Mouse (Mus musculus) lung, postnatal 10 days (tissue): ENCODE measurements at regions not wholly inside any gene's neighbourhood (a gene's known extent, or its start where the extent isn't known, plus 50 kb on each side); places are given as distances from the start of the nearest gene placed in this dataset.
A peak's percentile ranks its signal among the peaks of the same experiment; 100 is the strongest.

Experiments used
- DNase-seq: peaks from one replicate; pipeline ENCODE4 v3.0.0; 2021

DNA sequence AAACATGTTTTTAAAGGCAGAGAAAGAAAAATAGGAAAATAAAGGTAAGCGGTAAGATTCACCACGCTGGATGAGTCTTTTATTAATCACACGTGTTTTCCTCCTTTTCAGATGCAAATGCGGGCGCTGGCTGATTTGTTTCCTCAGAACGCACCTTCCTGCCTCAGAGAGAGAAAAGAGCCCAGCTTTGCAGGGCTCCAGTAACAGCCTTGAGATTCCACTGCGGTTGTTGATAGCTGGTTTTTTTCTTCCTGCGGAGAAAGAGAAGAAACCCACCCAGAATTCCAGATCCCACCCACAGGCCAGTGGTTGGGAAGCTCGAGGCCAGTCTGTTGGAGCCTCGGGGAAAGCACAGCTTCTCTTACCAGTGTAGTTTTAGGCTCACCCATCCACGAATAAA lies 68.6 kb upstream of the Spaca7 start:
- no peak for DNase-seq

DNA sequence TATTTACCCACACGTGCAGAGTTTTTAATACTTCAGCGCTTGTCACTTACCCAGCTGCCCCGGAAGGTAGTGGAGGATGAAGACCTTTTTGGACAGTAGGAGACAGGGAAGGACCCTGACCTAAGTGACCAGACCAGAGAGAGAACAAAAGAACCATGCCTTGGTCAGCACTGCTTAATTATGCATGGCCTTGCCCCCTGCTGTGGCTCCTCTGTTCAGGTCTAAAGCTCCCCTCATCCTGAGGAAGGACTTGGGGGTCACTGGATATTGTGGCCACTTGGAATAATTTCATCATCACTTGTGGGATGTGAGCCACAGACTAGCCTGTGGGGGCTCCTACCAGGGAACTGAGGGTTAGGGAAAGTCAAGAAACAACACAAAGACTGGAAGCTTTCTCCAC lies 68.1 kb upstream of the Spaca7 start:
- no peak for DNase-seq

DNA sequence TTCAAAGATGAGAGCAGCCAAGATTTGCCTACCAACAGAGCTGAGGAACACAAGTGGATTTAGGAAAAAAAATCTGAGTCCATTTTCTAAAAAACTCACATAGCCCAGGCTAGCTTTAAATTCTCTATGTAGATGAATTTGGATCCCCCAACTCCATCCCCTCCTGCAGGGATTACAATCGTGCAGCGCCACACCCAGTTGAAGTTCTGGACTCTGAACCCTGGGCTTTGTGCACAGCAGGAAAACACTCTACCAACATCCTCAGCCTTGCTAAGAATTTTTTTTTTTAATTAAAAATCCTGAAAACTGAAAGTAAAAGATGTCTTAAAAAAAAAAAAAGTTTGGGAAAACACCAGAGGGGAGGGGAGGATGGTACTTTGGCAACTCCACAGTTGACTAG lies 62.6 kb upstream of the Spaca7 start:
- no peak for DNase-seq

DNA sequence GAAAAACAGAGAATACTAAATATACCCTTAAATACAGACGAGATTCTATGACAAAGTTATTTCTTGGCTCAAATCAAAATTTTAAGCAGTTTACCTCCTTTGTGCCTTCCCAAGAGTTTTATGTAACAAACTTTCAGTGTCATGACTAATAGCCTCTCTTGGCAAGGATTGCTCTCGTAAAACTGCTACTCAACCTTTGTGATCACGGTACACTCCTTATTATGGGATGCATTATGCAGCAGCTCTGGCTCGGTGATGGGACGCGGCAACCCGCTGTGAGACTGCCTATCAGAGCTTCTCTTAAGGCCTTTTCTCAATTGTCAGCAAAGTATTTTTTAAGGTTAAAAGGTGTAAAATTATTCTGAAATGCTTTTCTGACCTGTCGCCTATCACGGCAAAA lies 59.8 kb upstream of the Spaca7 start:
- DNase-seq = no peak

DNA sequence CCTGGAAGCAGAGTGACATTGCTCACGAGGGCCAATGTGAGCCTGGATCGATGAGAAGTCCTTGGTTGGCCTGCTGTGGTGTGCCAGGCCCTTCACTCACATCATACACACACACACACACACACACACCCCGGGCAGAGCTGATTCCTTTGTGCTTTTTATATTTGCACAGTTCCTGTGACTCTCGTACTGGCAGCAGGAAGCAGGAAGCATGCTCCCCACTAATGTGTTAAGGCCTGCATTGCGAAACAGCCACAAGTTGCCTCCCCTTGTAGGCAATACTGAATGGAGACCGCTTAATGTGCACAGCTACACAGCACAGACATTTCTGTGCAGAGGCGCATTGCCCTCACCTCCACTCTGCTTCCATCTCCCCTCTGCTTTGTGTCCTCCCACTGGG lies 58.7 kb upstream of the Spaca7 start:
- DNase-seq = peak; percentile 9

DNA sequence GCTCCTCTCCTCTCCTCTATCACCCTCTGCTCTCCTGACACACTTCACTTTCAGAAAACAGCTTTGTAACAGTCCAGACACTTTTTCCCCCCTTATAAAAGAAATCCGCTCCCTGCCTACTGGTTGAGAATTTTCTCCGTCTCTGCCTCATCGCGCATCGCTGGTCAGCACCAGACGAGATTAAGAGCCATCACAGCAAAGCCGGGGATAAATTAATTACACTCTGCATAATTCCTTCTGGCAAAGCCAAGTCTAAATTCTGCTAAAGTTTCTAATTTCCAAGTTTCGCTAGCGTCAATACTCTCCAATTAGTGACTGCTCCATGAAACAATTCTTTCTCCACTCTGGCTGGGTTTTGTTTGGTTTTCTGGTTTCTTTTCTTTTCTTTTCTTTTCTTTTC lies 51.2 kb upstream of the Spaca7 start:
- no peak for DNase-seq
